Mouse (Mus musculus) activated CD4-positive, CD25-positive, alpha-beta regulatory T cell, adult 9 weeks (primary cell): ENCODE data around the gene Serpine3. TPM values are rescaled to one million over a fixed set of nuclear protein-coding genes. Genes with fewer than 3 reads are reported as not detected.

Experiments
- polyA plus RNA-seq: library from polyadenylated mRNA; unstranded; fragments of 100-300 nt; shearing (Covaris generic); gene quantifications from one replicate; pipeline ENCODE4 v1.2.1, GENCODE M21; 2017

Serpine3 gene
- not detected for polyA plus RNA-seq

DNA sequence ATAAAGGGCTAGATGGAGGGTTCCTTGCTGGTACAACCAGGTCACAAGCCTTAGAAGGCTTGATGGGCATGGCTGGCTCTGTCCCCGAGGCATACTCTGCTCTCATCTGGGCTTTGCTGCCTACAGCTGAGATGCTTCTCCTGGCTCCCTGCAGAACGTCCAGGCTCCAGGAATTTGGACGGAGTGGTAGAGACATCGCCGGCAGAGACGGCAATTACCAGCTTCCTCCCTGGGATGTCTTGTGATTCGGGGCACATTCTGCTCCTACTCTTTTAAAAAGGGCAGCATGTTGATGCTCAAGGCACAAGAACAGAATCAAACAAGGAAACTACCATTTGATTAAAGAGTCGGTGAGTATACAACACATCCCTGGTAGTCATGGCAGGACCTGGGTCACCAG, at the start of gene Serpine3:
Serpine3 (plus strand) TSS at position 301 of the 400 bp plus-strand sequence.

Other genes starting within 250 kb of the Serpine3 start
- not detected for gene Gucy1b2, start 207.4 kb upstream of the Serpine3 start, polyA plus RNA-seq
- not detected for gene Fam124a, start 107.9 kb upstream of the Serpine3 start, polyA plus RNA-seq
- gene Gm4131, start 96.7 kb upstream of the Serpine3 start, polyA plus RNA-seq = not detected
- gene Ints6, start 97.5 kb downstream of the Serpine3 start, polyA plus RNA-seq = 81.1 TPM
- 11.7 TPM for gene Wdfy2, start 174.0 kb downstream of the Serpine3 start, polyA plus RNA-seq